Mouse (Mus musculus): ENCODE results near the gene Snrpa1.
A peak's percentile ranks its signal among the peaks of the same experiment; 100 is the strongest.
"Not testable (repeated sequence)": the region's sequence is repeated elsewhere in the genome, so short reads cannot be mapped to it uniquely, and the experiment has no call there.

Snrpa1 gene

GRCm38 (mm10) chr7:66058703-66059102, at the start of gene Snrpa1:
Gene Snrpa1, plus strand, starts transcription at chr7:66059003.
- no peak for DNase-seq

DNA sequence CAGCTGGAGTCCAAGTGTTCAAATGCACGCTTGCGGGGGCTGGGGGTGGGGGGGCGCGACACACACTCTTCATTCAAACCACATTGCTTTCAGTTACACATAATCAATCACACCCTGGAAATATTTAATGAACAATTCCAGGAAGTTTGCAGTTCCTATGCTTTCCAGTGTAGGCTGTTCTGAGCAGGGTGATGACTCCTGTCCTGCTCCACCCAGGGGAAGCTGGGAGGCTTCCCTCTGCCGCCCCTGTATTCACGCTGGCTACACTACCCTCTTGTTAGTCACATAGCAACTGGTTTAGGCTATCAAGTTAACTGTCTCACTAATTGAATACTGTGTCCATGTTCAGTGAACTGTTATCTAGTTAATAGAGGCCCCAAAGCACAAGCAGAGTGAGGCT, 48.3 kb upstream of the Snrpa1 start:
- no peak for DNase-seq

DNA sequence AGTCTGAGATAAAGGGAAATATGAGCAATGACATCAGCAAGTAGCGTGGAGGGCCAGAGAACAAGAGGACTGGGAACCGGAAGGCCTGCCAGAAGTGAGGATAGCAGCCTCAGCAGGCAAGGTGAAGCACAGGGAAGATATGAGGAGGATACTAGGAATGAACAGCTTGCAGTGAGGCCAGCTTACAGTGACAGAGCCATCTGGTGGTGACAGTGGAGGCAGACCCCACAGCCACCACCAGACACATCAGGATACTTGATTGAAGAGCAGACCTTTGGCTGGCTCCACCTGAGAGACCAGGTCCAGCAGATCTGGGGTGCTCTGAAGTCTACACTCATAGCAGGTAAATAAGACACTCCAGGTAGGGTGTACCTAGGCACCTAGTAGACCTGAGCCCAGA, 31.1 kb upstream of the Snrpa1 start:
- DNase-seq, result peak in 1 of 2 experiments; percentile 65

DNA sequence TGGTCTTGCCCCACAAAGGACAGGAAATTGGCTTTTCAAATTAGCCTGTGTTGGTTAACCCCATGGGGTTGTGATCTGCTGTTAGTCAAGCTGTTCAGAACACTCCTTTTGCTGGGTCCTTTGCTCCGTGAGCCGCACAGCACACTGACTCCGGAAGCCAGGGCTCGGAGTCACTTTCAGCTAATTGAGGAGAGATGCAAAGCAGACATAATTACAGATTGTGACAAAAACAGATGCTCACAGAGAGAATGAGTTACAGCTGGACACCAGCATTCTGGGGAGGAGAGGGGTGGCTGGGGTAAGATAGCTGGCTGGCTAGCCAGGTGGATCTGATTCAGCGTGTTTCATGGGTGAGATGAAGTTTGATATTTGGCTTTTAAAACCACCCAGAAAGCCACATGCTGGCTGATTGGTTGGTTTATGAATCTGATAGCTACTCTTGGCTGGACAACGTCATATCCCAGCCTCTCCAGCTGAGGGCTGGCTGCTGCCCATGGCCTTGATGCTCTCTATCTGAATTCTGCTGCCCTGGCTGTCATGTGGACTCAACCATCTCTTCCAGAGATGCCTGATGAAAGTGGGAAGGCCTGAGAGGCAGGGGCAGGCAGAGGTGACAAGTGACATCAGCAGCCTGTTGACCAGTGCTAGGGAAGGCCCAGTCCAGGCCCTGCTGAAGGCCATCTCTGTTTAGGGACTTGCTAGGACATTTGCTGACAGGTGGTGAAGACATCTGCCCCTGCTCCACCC, 29.9 kb upstream of the Snrpa1 start:
- DNase-seq, result no peak

GRCm38 (mm10) chr7:66036809-66037208, 22.0 kb upstream of the Snrpa1 start:
- no peak for DNase-seq

DNA sequence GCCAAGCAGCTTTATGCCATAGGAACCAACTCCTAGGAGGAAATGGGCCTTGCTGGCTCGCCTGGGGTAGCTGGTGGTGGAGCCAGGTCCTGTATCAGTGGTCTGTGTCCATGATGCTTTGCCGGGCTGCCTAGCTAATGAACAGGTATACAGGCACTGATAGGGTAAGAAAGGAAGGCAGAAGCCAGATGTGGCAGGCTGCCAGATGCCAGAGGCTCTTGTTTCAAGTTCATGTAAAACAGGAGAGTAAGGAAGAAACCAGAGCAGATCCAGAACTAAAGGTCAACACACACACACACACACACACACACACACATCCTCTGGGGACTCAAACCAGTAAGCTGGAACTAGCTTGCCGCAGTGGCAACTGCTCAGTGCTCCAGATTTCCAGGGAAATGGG, 20.5 kb upstream of the Snrpa1 start:
- DNase-seq, result peak; percentile 35 to 47

DNA sequence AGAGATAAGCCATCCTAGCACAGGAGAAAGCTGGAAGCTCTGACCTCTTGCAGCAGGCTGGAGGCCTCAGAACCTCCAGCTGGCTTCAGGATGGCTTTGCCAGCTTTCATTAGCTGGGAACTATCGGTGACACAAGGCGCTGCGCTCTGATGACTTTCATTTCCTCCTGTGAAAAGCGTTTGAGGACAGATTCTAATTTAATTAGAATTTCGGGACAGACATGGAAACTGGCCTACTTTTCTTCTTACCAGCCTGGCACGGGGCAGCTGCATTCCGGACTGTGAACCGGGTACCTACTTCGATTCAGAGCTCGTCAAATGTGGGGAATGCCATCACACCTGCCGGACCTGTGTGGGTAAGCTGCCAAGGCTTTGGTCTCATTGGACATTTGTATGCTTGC, 20.1 kb upstream of the Snrpa1 start:
- DNase-seq, result peak; percentile 63 to 69

DNA sequence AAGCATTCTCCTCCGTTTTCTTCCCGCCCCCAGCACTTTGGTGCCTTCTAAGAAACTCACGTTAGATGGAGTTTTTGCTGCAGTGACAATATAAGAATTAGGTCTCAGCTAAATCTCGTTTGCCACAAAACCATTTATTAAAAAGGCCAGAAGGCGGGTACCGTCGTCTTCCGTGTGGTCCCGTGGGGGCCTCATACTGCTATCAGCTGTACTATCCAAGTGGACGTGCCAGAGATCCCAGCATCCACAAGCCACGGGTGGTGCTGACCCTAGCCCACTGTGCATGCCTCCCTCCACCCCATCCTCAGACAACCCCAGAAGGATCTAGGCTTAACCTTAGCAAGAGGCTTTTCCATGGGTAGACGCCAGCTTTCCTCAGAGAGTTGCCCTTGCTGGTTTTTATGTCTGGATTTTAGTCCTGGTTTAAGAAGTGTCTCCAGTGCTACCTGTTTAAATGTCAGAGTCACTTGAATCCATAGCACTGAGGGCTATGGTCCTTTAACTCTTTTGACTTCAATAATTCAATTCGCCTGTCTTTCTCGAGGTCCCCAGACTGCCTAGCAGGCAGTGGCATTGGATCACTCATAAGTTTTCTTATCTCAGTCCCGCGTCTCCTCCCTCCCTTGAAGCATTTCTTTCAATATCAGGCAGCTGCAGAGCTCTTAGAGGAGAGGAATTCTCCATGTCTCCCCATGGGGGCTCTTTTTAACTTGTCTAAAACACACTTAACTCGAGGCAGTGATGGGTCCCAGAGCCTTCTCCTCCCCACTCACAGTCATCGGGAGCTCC, 18.6 kb upstream of the Snrpa1 start:
- DNase-seq, result no peak

DNA sequence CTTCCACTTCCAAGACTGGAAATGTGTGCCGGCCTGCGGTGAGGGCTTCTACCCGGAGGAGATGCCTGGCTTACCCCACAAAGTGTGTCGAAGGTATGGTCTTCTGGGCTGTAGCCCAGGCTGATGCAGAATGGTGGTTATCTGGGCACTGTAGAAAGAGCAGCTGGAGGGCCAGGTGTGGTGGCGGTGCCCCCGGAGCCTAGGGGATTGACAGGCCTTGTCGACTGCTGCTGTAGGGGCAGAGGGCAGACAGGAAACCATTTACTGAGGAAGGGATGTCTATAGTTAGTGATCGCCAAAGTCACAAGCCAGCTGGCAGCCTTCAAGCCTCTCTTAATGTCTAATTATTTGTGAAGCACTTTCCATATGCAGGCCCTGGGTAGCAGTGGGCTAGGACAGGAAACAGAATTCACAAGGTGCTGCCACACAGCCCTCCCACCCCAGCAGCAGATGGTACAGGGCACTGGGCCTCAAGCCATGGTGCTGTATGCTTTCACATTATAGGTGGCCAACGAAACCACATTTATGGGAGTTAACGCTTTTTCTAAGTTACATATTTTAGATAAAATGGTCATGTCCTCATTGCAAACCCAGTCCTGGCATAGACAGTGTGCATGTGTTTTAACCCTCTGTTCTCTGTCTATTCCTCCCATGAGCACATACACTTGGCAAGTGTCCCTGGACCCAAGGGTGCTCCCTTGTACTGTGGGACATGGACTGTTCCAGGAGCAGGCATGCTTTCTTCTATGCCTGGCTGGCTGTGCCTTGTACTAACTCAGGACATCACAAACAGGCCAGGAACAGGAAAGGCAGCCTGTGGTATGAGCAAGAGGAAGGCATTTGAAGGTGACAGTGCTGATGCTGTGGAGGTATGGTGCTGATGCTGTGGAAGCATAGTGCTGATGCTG, 15.0 kb upstream of the Snrpa1 start, which contains the start of gene Gm45213:
TSS of gene Gm45213 (plus strand) at position 51 of the 908 bp plus-strand sequence.
- peak; percentile 77 to 79 for DNase-seq

GRCm38 (mm10) chr7:66044617-66045016, 14.2 kb upstream of the Snrpa1 start:
- DNase-seq, result no peak

GRCm38 (mm10) chr7:66046921-66047918, 11.6 kb upstream of the Snrpa1 start:
- no peak for DNase-seq

GRCm38 (mm10) chr7:66047975-66048374, 10.8 kb upstream of the Snrpa1 start:
- DNase-seq, result no peak

- no peak for DNase-seq
Observed at GRCm38 (mm10) chr7:66048446-66049230, 10.2 kb upstream of the Snrpa1 start.

DNA sequence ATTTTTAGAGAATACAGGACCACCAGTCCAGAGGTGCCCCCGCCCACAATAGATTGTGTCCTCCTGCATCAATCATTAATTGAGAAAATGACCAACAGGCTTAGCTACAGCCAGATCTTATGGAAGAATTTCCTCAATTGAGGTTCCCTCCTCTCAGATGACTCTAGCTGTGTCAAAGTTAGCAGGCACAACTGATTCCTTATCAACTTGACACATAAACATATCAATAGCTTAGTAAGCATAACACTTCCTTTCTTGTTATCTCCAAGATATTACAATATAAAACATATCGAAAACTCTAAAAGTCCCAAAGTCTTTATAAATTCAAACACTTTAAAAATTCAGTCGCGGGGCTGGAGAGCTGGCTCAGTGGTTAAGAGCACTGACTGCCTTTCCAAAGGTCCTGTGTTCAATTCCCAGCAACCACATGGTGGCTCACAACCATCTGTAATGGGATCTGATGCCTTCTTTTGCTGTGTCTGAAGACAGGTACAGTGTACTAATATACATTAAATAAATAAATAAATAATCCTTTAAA, 4.8 kb upstream of the Snrpa1 start:
- no peak for DNase-seq

- DNase-seq, result not testable (repeated sequence)
Observed at GRCm38 (mm10) chr7:66055356-66055755, 3.4 kb upstream of the Snrpa1 start.

DNA sequence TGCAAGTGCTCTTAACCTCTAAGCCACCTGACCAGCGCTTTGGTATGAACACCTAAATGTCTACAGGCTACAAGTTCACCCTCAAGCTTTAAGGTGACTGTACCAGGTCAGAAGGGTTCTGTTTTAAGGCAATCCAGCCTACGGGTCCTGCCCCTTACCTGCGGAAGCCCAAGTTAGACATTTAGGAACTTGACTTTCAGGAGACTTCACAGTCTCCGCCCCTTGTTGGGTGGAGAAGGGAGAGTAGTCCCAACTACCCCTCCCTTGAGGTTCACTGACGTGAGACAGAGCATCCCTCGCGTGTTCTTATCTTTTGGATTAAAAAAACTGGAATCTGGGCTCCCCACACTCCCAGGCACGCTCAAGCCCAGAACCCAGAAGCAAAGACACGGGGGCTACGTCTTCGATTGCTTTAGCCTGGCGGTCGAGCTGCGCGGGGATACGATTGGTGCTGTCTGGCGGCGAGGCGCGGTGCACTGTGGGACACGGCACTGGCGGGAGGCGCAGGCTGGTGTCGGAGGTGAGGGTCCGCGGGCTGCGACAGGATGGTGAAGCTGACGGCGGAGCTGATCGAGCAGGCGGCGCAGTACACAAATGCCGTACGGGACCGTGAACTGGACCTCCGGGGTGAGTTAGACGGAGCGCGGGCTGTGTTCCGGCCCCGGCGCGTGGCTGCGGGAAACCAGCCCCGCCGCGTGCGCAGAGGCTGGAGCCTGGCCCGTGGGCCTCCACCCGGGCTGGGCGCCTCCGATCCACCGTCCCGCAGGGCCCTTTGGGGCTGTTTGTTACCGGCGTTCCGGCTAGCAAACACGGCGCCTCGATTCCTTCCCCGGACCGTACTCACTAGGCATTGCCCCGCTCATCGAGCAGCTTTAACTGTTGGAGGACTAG, 1.5 kb downstream of the Snrpa1 start:
- DNase-seq, result peak; percentile 92 to 93

DNA sequence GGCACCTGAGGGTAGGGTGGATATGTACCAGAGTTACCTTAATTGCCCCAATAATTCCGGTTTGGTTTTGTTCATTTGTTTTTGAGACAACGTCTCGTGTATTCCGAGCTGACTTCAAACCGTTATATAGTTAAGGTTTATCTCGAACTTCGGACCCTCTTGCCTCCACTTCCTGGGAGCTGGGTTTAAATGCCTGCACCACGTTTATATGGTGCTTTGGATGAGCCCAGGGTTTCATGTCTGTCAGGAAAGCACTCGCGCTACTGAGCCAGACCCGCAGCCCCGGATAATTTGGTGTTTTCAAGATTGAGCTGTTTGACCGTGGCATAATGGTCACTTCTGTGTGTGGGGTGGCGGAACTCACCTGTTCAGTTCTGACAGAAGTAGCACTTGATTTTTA, 2.3 kb downstream of the Snrpa1 start:
- no peak for DNase-seq

DNA sequence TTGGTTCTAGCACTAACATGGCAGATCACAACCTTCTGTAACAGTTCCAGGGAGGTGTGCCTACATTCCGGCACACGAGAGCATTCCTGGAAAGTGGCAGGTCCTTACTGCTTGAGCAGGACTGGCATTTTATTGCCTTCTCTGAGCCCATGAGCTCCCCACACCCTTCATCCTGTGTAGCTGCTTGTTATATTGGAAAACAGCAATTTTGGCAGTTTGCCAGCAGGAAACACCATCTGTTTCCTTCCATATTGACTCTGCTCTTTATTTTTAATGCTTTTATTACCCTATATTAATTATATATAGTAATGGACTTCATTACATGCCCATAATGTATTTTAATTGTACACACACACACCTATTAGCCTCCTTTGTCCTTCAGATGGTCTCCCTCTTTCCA, 17.6 kb downstream of the Snrpa1 start:
- DNase-seq, result peak; percentile 34 to 49
